Mouse (Mus musculus) layer of hippocampus, adult 9-10 months (tissue): ENCODE measurements at regions not wholly inside any gene's neighbourhood (a gene's known extent, or its start where the extent isn't known, plus 50 kb on each side); places are given as distances from the start of the nearest gene placed in this dataset.

Source experiments
- DNase-seq: peaks from one replicate; pipeline ENCODE4 v3.0.0; 2022; ENCODE audit warnings: low spot score

DNA sequence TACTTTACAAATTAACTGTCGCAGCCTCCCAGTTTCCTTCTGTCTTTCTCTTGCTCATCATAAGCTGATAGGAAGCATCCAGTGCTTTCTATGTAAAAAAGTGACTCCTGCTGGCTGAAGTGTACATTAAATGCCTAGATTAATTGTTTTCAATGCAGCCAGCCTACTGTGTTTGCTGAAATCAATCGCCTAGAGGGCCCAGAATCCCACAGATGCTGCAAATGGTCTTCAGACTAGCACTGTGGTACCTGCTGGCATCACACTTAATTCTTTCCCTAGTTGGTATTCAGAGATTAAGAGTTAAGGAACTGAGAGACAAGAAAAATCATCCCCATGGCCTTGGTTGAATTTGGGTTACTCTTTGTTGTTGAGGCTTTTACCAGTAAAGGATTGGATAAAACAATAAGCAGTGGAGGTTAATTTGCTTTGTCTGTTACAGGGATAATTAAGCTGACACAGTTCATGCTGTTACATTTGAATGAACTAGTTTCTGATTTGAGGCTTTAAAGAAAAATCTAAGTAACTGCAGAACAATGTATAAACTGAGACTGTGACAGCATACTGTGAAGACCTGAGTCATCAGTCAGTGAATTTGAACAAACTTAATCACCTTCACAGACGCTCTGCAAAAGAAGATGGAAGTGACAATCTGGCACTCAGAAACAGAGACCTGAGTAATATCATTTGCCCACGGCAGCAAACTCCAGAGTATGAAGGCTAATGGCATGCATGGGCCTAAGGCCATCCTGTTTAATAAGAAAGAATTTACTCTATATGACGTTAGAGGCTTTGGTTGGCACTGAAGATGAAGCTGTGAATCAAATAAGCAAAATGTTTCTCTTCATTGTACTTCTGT is 339.0 kb upstream of the Ddi1 start:
- DNase-seq: no peak
